11 mouse cellular contexts compared by ENCODE assay signal in genomic region chr7:90043526-90043925, GRCm38 (mm10).
DNase-seq lines count a peak whose midpoint lies in the region; ATAC-seq and TF ChIP-seq lines count a peak whose summit lies in the region.
"Had no signal": no experiment of that assay in that cellular context is flagged by ENCODE, and none has a peak within 500 bp of the region (broad histone marks: within the 10 kb centered on the region; RNA-seq: fewer than 3 reads in every experiment).

No protein-coding gene starts in this region.

- intact Hi-C loops in gastrocnemius, adult 2 months (cut with DNase I) = no loop called here
- intact Hi-C loops in heart, adult 2 months (cut with DNase I) = no loop called here

- H3K4me3 ChIP-seq in gastrocnemius, adult 2 months = no peak overlapping the region
- no peak overlapping the region for H3K4me3 ChIP-seq in lung, postnatal 0 days (ENCODE audit: low read depth, low read length)
- H3K4me3 ChIP-seq in stomach, embryonic 15.5 days (replicated peaks) = no peak overlapping the region
- H3K4me3 ChIP-seq in heart, adult 2 months = no peak overlapping the region
- H3K4me3 ChIP-seq: heart, embryonic 15.5 days had no signal

- no peak for TF ChIP-seq CTCF in gastrocnemius, adult 2 months (IDR thresholded peaks at IDR 0.05)
- no peak for TF ChIP-seq CTCF in lung, postnatal 0 days (IDR thresholded peaks at IDR 0.05)
- no peak for TF ChIP-seq CTCF in heart, adult 2 months (IDR thresholded peaks at IDR 0.05)

- peaks cover 4% of the 10 kb centered on the region; the same call in 1 of the 2 replicates for H3K4me1 ChIP-seq in lung, postnatal 0 days (ENCODE audit: insufficient read depth, low read depth, low read length)
- H3K4me1 ChIP-seq in stomach, embryonic 15.5 days = peaks cover 11% of the 10 kb centered on the region
- H3K4me1 ChIP-seq in heart, adult 2 months (ENCODE audit: control insufficient read depth, insufficient read depth, low read length) = peaks cover 10% of the 10 kb centered on the region

- ATAC-seq in lung, postnatal 0 days = no peak
- ATAC-seq in stomach, embryonic 15.5 days (ENCODE audit: insufficient read depth, low FRiP score, low read depth) = no peak

- peak overlapping the region; percentile 86 for H3K27ac ChIP-seq in gastrocnemius, adult 2 months
- H3K27ac ChIP-seq in lung, postnatal 0 days (ENCODE audit: low read length) = peak overlapping the region; percentile 38; the same call in 1 of the 2 replicates
- H3K27ac ChIP-seq in stomach, embryonic 15.5 days = peak overlapping the region; percentile 69; the same call in 1 of the 2 replicates
- H3K27ac ChIP-seq in heart, adult 2 months = no peak overlapping the region
- H3K27ac ChIP-seq: heart, embryonic 15.5 days; hindbrain, embryonic 14.5 days had no signal

- H3K36me3 ChIP-seq in lung, postnatal 0 days (ENCODE audit: insufficient read depth, low read length) = no peaks in the 10 kb centered on the region
- H3K36me3 ChIP-seq in stomach, embryonic 15.5 days = no peaks in the 10 kb centered on the region
- peaks cover 2% of the 10 kb centered on the region; the same call in 1 of the 2 replicates for H3K36me3 ChIP-seq in heart, adult 2 months (ENCODE audit: control insufficient read depth, insufficient read depth, low read length)
- H3K36me3 ChIP-seq: heart, embryonic 15.5 days had no signal

- TF ChIP-seq EP300 in lung, postnatal 0 days (IDR thresholded peaks at IDR 0.05) = no peak
- TF ChIP-seq EP300 in heart, adult 2 months (IDR thresholded peaks at IDR 0.05; ENCODE audit: insufficient read depth, low read depth, low read length) = no peak

- WGBS in lung, postnatal 0 days = 61% methylated on average over 8 of the region's 8 CpGs
- whole genome bisulfite sequencing in stomach, embryonic 15.5 days = 56% methylated on average over 8 of the region's 8 CpGs
- WGBS in heart, adult 2 months = 78% methylated on average over 8 of the region's 8 CpGs

- no peaks in the 10 kb centered on the region for H3K9me3 ChIP-seq in lung, postnatal 0 days (ENCODE audit: low read length)
- H3K9me3 ChIP-seq in stomach, embryonic 15.5 days = no peaks in the 10 kb centered on the region
- H3K9me3 ChIP-seq: heart, embryonic 15.5 days had no signal

- H3K4me2 ChIP-seq in lung, postnatal 0 days (replicated peaks; ENCODE audit: low read depth, low read length) = no peak overlapping the region
- H3K4me2 ChIP-seq in stomach, embryonic 15.5 days = no peak overlapping the region
- H3K4me2 ChIP-seq: heart, embryonic 15.5 days; hindbrain, embryonic 14.5 days had no signal

- no peaks in the 10 kb centered on the region for H3K27me3 ChIP-seq in lung, postnatal 0 days (replicated peaks; ENCODE audit: insufficient read depth, low read length)
- no peaks in the 10 kb centered on the region for H3K27me3 ChIP-seq in stomach, embryonic 15.5 days (replicated peaks)
- H3K27me3 ChIP-seq in heart, adult 2 months (ENCODE audit: control insufficient read depth, insufficient read depth, low read length) = no peaks in the 10 kb centered on the region
- H3K27me3 ChIP-seq: heart, embryonic 15.5 days had no signal

- TF ChIP-seq POLR2A in heart, adult 2 months (IDR thresholded peaks at IDR 0.05; ENCODE audit: insufficient read depth, low read depth, low read length) = no peak

- no peak for DNase-seq in gastrocnemius, adult 2 months
- no peak for DNase-seq in gastrocnemius, postnatal 10 days
- DNase-seq in lung, postnatal 0 days (ENCODE audit: low spot score) = no peak
- no peak for DNase-seq in lung, adult 18-20 months
- peak; percentile 49 for DNase-seq in kidney, postnatal 14 days
- DNase-seq in heart, adult 2 months = no peak
- DNase-seq in layer of hippocampus, adult 18-20 months (ENCODE audit: low spot score in 2 of 2) = no peak
- DNase-seq: cerebellum, adult 9-10 months had no signal

- no peak overlapping the region for H3K9ac ChIP-seq in lung, postnatal 0 days (replicated peaks; ENCODE audit: low read depth)
- no peak overlapping the region for H3K9ac ChIP-seq in stomach, embryonic 15.5 days
- H3K9ac ChIP-seq in heart, adult 2 months (ENCODE audit: low read depth, low read length) = no peak overlapping the region
- H3K9ac ChIP-seq: heart, embryonic 15.5 days; hindbrain, embryonic 14.5 days had no signal

- no peaks in the 10 kb centered on the region for H3K79me2 ChIP-seq in heart, adult 2 months (replicated peaks; ENCODE audit: control insufficient read depth, insufficient read depth, low read length)
